Mouse (Mus musculus): ENCODE results near the gene Hivep2. TPM values are rescaled to one million over a fixed set of nuclear protein-coding genes. Genes with fewer than 3 reads are reported as not detected.

Hivep2 gene
- 4.3 TPM for polyA plus RNA-seq (2014; fragmentation: Illumina TruSeq; extraction: RNeasy Lipid Tissue Mini Kit (QIAGEN cat#74804); ENCODE audit: insufficient read depth, low read depth, low replicate concordance)

DNA sequence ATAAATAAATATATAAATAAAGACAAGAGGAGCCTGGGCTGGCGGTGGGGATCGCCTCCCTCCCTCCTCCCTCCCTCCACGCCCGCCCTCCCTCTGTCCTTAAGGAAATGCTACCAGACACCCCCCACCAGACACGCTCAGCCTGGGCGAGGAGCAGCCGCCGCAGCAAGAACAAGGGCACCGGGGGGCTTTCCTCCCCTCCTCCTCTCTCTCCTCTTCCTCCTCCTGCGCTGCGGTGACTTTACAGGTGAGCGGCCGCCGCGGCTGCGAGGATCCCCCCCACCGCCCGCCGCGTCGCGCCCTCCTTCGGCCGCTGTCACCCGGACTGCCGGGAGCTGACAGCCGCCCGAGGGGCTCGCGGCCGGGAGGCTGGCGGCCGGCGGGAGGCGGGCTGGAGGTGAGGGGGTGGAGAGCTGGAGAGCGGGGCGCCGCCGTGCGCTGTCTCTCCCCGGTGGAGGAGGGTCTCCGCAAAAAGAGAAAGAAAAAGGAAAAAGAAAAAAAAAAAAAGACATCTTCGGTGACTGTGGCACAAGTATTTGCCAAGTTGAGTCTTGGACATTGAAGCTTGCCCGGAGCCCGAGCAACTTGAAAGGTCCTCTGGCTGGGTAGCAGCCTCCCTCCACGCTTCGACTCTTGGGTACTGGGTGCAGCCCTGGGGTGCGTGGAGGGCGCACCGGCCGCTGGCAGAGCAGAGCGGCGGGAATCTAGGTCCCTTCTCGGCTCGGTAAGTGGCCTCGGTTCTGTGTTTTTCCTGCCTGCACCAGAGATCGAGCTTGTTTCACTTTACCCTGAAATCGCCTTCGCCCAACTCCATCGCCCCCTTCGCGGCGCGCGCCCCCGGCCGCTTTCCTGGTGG lies at the start of gene Hivep2:
Gene Hivep2 (plus strand): TSS at position 102 of the 856 bp plus-strand sequence.

Other genes starting within 250 kb of the Hivep2 start
- 34.6 TPM for gene Aig1, start 97.1 kb upstream of the Hivep2 start, polyA plus RNA-seq (2014; fragmentation: Illumina TruSeq; extraction: RNeasy Lipid Tissue Mini Kit (QIAGEN cat#74804); ENCODE audit: insufficient read depth, low read depth, low replicate concordance)

Measured in lung, adult 10 weeks (tissue).